Mouse (Mus musculus) kidney, adult 2 months (tissue): ENCODE data around the gene Prr5l. TPM values are rescaled to one million over a fixed set of nuclear protein-coding genes. Genes with fewer than 3 reads are reported as not detected.

Experiments
- DNase-seq: peaks from one replicate; pipeline ENCODE4 v3.0.0; 2021
- H3K27ac ChIP-seq: fragments of 200-500 bp; 2 replicates; pipeline ENCODE4 v1.5.1; 2012; ENCODE audit warnings: low read depth, low read length, control low read depth, inconsistent platforms; ENCODE audit not compliant: insufficient read depth
- H3K27me3 ChIP-seq: fragments of 200-500 bp; replicated peaks from 2 replicates; pipeline ENCODE4 v1.6.1; 2012; ENCODE audit warnings: mild to moderate bottlenecking, moderate library complexity, low read length, inconsistent platforms; ENCODE audit not compliant: control insufficient read depth, insufficient read depth
- H3K36me3 ChIP-seq: fragments of 200-500 bp; 2 replicates; pipeline ENCODE4 v1.6.1; 2012; ENCODE audit warnings: mild to moderate bottlenecking, moderate library complexity, low read length, inconsistent platforms; ENCODE audit not compliant: control insufficient read depth, insufficient read depth
- H3K4me1 ChIP-seq: fragments of 200-500 bp; 2 replicates; pipeline ENCODE4 v1.6.1; 2011; ENCODE audit warnings: low read length; ENCODE audit not compliant: control insufficient read depth, insufficient read depth
- H3K4me3 ChIP-seq: fragments of 200-500 bp; 2 replicates; pipeline ENCODE4 v1.5.1; 2011; ENCODE audit warnings: mild to moderate bottlenecking, low read depth, low read length, control low read depth; ENCODE audit not compliant: insufficient read depth
- CTCF ChIP-seq: fragments of 200-500 bp; conservative IDR thresholded peaks from 2 replicates; pipeline ENCODE4 v1.5.1; 2011; ENCODE audit warnings: low read depth, mild to moderate bottlenecking, control low read depth, low read length, moderate library complexity, mixed read lengths; ENCODE audit not compliant: insufficient read depth, insufficient read length
- POLR2A ChIP-seq: fragments of 200-500 bp; IDR thresholded peaks from one replicate; pipeline ENCODE4 v1.6.1; 2011; ENCODE audit warnings: low read depth, low read length, control low read depth
- WGBS: fragments of 180-500 bp; shearing (Covaris S2); methylation state at CpG from one replicate; pipeline ENCODE4 v1.1.7; 2018; 5-methylcytosine and 5-hydroxymethylcytosine counted together
- polyA plus RNA-seq: library from polyadenylated mRNA; depleted of rRNA; stranded (reverse); fragments of >200 nt; gene quantifications from 2 replicates; pipeline ENCODE4 v1.2.3, GENCODE M21; 2012

Prr5l gene
- polyA plus RNA-seq, 1 experiment, result 7.5 TPM

- 0 out of 2 replicates have a peak, but pooled peaks cover 2% of the 10 kb centered on the region for H3K4me1 ChIP-seq
- no peak overlapping the region for H3K27ac ChIP-seq
- TF ChIP-seq CTCF (no peak), POLR2A (no peak)
- WGBS, result 95% methylated on average over 9 of the region's 9 CpGs
- peaks cover 4% of the 10 kb centered on the region for H3K36me3 ChIP-seq
- no peak for DNase-seq
- H3K4me3 ChIP-seq, result no peak overlapping the region
- H3K27me3 ChIP-seq, result no peaks in the 10 kb centered on the region
Measured at GRCm38 (mm10) chr2:101690252-101690827, 192.5 kb downstream of the Prr5l start.

- no peak for DNase-seq
- Histone ChIP-seq H3K4me1 (peaks cover 4% of the 10 kb centered on the region; the same call in 1 of the 2 replicates), H3K36me3 (peaks cover 2% of the 10 kb centered on the region), H3K4me3 (no peak overlapping the region), H3K27me3 (no peaks in the 10 kb centered on the region), H3K27ac (no peak overlapping the region)
- TF ChIP-seq CTCF (no peak), POLR2A (no peak)
- WGBS, result 91% methylated on average over 5 of the region's 5 CpGs
Measured at GRCm38 (mm10) chr2:101688011-101688410, 194.8 kb downstream of the Prr5l start.

- DNase-seq, result peak; percentile 91
- 65% methylated on average over 12 of the region's 12 CpGs for WGBS
- no peaks in the 10 kb centered on the region for H3K27me3 ChIP-seq
- H3K27ac ChIP-seq, result no peak overlapping the region
- peaks cover 4% of the 10 kb centered on the region; the same call in 1 of the 2 replicates for H3K4me1 ChIP-seq
- peaks cover 2% of the 10 kb centered on the region for H3K36me3 ChIP-seq
- no peak overlapping the region for H3K4me3 ChIP-seq
- no peak for TF ChIP-seq CTCF
- TF ChIP-seq POLR2A, result no peak
Measured at GRCm38 (mm10) chr2:101684421-101684820, 198.4 kb downstream of the Prr5l start.

GRCm38 (mm10) chr2:101679164-101679784 is 203.6 kb downstream of the Prr5l start:
- Histone ChIP-seq H3K27ac (no peak overlapping the region), H3K36me3 (no peaks in the 10 kb centered on the region), H3K4me1 (peaks cover 6% of the 10 kb centered on the region; the same call in 1 of the 2 replicates), H3K27me3 (no peaks in the 10 kb centered on the region), H3K4me3 (peak overlapping the region; percentile 98)
- no peak for TF ChIP-seq CTCF
- no peak for TF ChIP-seq POLR2A
- 2% methylated on average over 15 of the region's 15 CpGs for WGBS
- no peak for DNase-seq

- DNase-seq, result peak; percentile 90
Measured at GRCm38 (mm10) chr2:101678236-101679021, 204.4 kb downstream of the Prr5l start, which contains the start of gene Traf6. Gene Traf6, plus strand, starts transcription at chr2:101678429.

GRCm38 (mm10) chr2:101673547-101673946 is 209.3 kb downstream of the Prr5l start:
- no peak for DNase-seq
- no peaks in the 10 kb centered on the region for H3K27me3 ChIP-seq
- WGBS, result 77% methylated on average over 3 of the region's 3 CpGs

More at GRCm38 (mm10) chr2:101678236-101679021, 204.4 kb downstream of the Prr5l start, which contains the start of gene Traf6:
- no peaks in the 10 kb centered on the region for H3K27me3 ChIP-seq
- peak within 1 kb of the TSS; percentile 49; the same call in 1 of the 2 replicates for H3K27ac ChIP-seq
- WGBS, result under 1% methylated on average over 68 of the region's 68 CpGs
- peak; percentile 68 for TF ChIP-seq CTCF
- peak; percentile 28 for TF ChIP-seq POLR2A
- no peaks in the 10 kb centered on the region for H3K36me3 ChIP-seq
- peaks cover 6% of the 10 kb centered on the region; the same call in 1 of the 2 replicates for H3K4me1 ChIP-seq
- peak within 1 kb of the TSS; percentile 98 for H3K4me3 ChIP-seq

More at GRCm38 (mm10) chr2:101673547-101673946, 209.3 kb downstream of the Prr5l start:
- Histone ChIP-seq H3K4me1 (peaks cover 2% of the 10 kb centered on the region; the same call in 1 of the 2 replicates), H3K36me3 (no peaks in the 10 kb centered on the region), H3K27ac (no peak overlapping the region), H3K4me3 (no peak overlapping the region)
- TF ChIP-seq CTCF (no peak), POLR2A (no peak)
